Mouse (Mus musculus): Measurements from ENCODE around the gene Ncoa4. TPM values are rescaled to one million over a fixed set of nuclear protein-coding genes. Genes with fewer than 3 reads are reported as not detected.

The Ncoa4 gene
- polyA plus RNA-seq, 1 experiment from 2014 or later, result 67.2 TPM

DNA sequence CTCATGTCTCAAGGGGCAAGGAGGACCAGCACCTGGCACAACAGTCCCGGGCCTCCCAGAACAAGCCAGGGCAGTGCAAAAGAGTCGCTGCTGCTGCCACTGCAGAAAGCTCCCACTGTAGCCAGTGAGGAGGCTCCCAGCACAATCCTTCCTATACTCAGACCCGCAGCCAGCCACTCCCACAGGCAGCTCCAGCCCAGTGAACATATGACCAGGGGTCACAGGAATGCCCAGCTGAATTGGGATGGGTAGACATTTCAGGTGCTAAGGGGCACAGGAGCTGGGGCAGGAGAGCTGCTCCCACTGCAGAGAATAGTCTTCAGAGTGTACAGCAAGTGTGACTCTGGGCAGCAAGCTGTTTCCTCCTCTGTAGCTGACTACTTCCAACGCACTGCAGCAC lies 14.3 kb upstream of the Ncoa4 start:
- Histone ChIP-seq H3K36me3 (no peaks in the 10 kb centered on the region), H3K27me3 (ENCODE audit: low read depth, poor library complexity, severe bottlenecking) (no peaks in the 10 kb centered on the region), H3K9me3 (replicated peaks) (no peaks in the 10 kb centered on the region), H3K27ac (no peak overlapping the region), H3K4me1 (no peaks in the 10 kb centered on the region), H3K4me3 (no peak overlapping the region)
- 72% methylated on average over 4 of the region's 4 CpGs for WGBS
- DNase-seq (ENCODE audit: low spot score), result no peak

- no peak for DNase-seq (ENCODE audit: low spot score)
- Histone ChIP-seq H3K4me1 (no peaks in the 10 kb centered on the region), H3K27me3 (ENCODE audit: low read depth, poor library complexity, severe bottlenecking) (no peaks in the 10 kb centered on the region), H3K9me3 (replicated peaks) (no peaks in the 10 kb centered on the region), H3K27ac (no peak overlapping the region), H3K36me3 (no peaks in the 10 kb centered on the region), H3K4me3 (no peak overlapping the region)
- WGBS, result 72% methylated on average over 7 of the region's 7 CpGs
Measured at GRCm38 (mm10) chr14:32145809-32146511, 13.7 kb upstream of the Ncoa4 start.

DNA sequence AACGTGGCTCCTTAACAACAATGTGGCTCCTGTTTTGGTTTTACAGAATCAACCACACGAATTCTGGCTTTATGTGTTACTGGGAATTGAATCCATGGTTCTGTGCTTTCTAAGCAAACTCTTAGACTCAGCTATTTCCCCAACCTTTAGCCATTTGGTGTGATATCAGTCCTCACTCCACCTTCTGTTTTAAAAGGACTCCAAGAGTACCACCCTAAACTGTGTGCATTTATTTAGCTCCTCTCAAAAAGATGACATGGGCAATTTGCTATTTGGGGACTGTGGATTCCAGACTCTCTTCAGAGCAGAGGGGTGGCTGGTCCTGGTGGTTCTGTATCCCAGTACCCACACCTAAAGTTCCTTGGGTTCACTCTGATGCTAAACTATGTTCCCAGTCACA lies 13.1 kb upstream of the Ncoa4 start:
- H3K27ac ChIP-seq, result no peak overlapping the region
- 69% methylated on average over 2 of the region's 2 CpGs for WGBS

GRCm38 (mm10) chr14:32150872-32151271 lies 8.8 kb upstream of the Ncoa4 start:
- 93% methylated on average over 2 of the region's 2 CpGs for WGBS

More for the DNA sequence above, 13.1 kb upstream of the Ncoa4 start:
- H3K36me3 ChIP-seq, result no peaks in the 10 kb centered on the region
- no peaks in the 10 kb centered on the region for H3K9me3 ChIP-seq (replicated peaks)
- no peaks in the 10 kb centered on the region for H3K27me3 ChIP-seq (ENCODE audit: low read depth, poor library complexity, severe bottlenecking)
- no peak for DNase-seq (ENCODE audit: low spot score)
- no peaks in the 10 kb centered on the region for H3K4me1 ChIP-seq
- no peak overlapping the region for H3K4me3 ChIP-seq

GRCm38 (mm10) chr14:32152243-32152965 lies 7.3 kb upstream of the Ncoa4 start:
- Histone ChIP-seq H3K4me3 (no peak overlapping the region), H3K27ac (no peak overlapping the region), H3K36me3 (no peaks in the 10 kb centered on the region), H3K4me1 (no peaks in the 10 kb centered on the region), H3K27me3 (ENCODE audit: low read depth, poor library complexity, severe bottlenecking) (no peaks in the 10 kb centered on the region), H3K9me3 (replicated peaks) (no peaks in the 10 kb centered on the region)
- WGBS, result 93% methylated on average over 18 of the region's 18 CpGs
- no peak for DNase-seq (ENCODE audit: low spot score)

More at GRCm38 (mm10) chr14:32150872-32151271, 8.8 kb upstream of the Ncoa4 start:
- Histone ChIP-seq H3K4me1 (no peaks in the 10 kb centered on the region), H3K4me3 (no peak overlapping the region), H3K27ac (no peak overlapping the region), H3K27me3 (ENCODE audit: low read depth, poor library complexity, severe bottlenecking) (no peaks in the 10 kb centered on the region), H3K9me3 (replicated peaks) (no peaks in the 10 kb centered on the region), H3K36me3 (no peaks in the 10 kb centered on the region)
- no peak for DNase-seq (ENCODE audit: low spot score)

GRCm38 (mm10) chr14:32153156-32153555 lies 6.5 kb upstream of the Ncoa4 start:
- H3K27ac ChIP-seq, result no peak overlapping the region
- DNase-seq (ENCODE audit: low spot score), result no peak
- no peaks in the 10 kb centered on the region for H3K4me1 ChIP-seq
- H3K36me3 ChIP-seq, result no peaks in the 10 kb centered on the region
- 95% methylated on average over 2 of the region's 2 CpGs for WGBS
- no peak overlapping the region for H3K4me3 ChIP-seq
- H3K27me3 ChIP-seq (ENCODE audit: low read depth, poor library complexity, severe bottlenecking), result no peaks in the 10 kb centered on the region
- no peaks in the 10 kb centered on the region for H3K9me3 ChIP-seq (replicated peaks)

DNA sequence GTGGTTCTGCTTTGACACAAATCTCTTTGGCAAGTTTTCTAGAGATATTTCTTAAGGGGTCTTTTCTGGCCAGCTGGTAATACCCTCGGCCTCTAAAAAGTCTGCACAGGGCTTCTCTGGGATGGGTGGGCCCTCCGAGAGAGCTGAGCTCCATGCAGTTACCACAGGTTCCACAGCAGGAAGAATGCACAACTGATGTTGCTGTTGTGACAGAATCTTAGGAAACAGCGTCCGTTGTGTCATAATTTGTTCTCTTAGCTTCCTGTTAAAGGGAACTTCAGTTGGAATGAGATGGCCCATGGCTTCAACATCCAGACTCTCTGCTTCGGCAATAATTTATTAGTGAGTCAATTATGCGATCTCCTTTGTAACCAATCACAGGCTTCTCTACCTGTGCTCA lies 4.9 kb upstream of the Ncoa4 start:
- H3K4me3 ChIP-seq, result no peak overlapping the region
- no peaks in the 10 kb centered on the region for H3K27me3 ChIP-seq (ENCODE audit: low read depth, poor library complexity, severe bottlenecking)
- no peak for DNase-seq (ENCODE audit: low spot score)
- WGBS, result 92% methylated on average over 6 of the region's 6 CpGs
- no peaks in the 10 kb centered on the region for H3K9me3 ChIP-seq (replicated peaks)
- H3K27ac ChIP-seq, result no peak overlapping the region
- H3K4me1 ChIP-seq, result peaks cover 5% of the 10 kb centered on the region
- H3K36me3 ChIP-seq, result no peaks in the 10 kb centered on the region

DNA sequence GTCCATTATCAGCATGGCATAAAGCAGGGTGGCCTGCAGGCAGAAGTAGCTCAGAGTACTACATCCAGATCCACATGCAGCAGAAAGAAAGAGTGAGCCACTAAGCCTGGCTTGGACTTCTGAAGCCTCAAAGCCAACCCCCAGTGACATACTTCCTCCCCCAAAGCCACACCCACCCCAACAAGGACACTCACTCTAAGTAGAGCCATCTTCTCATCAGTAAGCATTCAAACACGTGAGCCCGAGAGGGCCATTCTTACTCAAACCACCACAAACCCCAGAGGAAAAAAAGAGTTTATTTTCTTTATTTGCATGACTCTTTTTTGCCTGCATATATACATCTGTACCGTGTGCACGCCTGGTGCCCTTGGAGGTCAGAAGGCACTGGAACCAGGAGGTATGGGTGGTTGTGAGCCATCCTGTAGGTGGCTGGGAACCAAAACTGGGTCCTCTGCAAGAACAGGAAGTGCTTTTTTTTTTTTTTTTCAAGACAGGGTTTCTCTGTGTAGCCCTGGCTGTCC lies 455 bp upstream of the Ncoa4 start:
- Histone ChIP-seq H3K36me3 (0 out of 2 replicates have a peak, but pooled peaks cover 3% of the 10 kb centered on the region), H3K27me3 (ENCODE audit: low read depth, poor library complexity, severe bottlenecking) (no peaks in the 10 kb centered on the region), H3K27ac (peak overlapping the region; percentile 89), H3K9me3 (replicated peaks) (no peaks in the 10 kb centered on the region), H3K4me3 (peak overlapping the region; percentile 81), H3K4me1 (peaks cover 16% of the 10 kb centered on the region)
- peak; percentile 37 for DNase-seq (ENCODE audit: low spot score)
- WGBS, result 38% methylated on average over 4 of the region's 4 CpGs

DNA sequence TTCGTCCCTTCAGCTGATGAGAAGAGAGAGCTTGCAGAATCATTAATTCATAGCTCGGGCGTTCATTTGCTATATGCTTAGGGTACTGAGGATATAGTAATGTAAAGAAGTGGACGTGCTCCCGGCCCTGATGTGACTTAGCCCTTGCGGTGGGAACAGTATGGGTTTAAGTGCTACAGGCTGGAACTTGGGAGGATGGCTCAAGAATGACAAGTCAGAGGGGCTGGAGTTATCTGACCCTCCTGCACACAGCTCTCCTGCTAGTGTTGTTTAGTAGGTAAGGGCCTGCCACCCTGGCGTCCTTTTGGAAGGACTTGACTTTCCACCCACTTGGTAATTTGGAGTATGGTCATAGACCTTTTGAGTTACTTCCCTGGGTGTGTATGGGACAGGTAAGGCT lies 898 bp downstream of the Ncoa4 start:
- no peak for DNase-seq (ENCODE audit: low spot score)
- H3K4me1 ChIP-seq, result peaks cover 26% of the 10 kb centered on the region
- 43% methylated on average over 7 of the region's 7 CpGs for WGBS
- H3K9me3 ChIP-seq (replicated peaks), result no peaks in the 10 kb centered on the region
- H3K36me3 ChIP-seq, result 0 out of 2 replicates have a peak, but pooled peaks cover 3% of the 10 kb centered on the region
- peak overlapping the region; percentile 89 for H3K27ac ChIP-seq
- peak overlapping the region; percentile 81 for H3K4me3 ChIP-seq
- H3K27me3 ChIP-seq (ENCODE audit: low read depth, poor library complexity, severe bottlenecking), result no peaks in the 10 kb centered on the region

GRCm38 (mm10) chr14:32161090-32161885 lies 1.6 kb downstream of the Ncoa4 start:
- 91% methylated on average over 12 of the region's 12 CpGs for WGBS
- no peak overlapping the region for H3K27ac ChIP-seq
- 0 out of 2 replicates have a peak, but pooled peaks cover 3% of the 10 kb centered on the region for H3K36me3 ChIP-seq
- peaks cover 28% of the 10 kb centered on the region for H3K4me1 ChIP-seq
- H3K4me3 ChIP-seq, result peak overlapping the region; percentile 81; the same call in 1 of the 2 replicates
- DNase-seq (ENCODE audit: low spot score), result no peak
- no peaks in the 10 kb centered on the region for H3K9me3 ChIP-seq (replicated peaks)
- H3K27me3 ChIP-seq (ENCODE audit: low read depth, poor library complexity, severe bottlenecking), result no peaks in the 10 kb centered on the region

DNA sequence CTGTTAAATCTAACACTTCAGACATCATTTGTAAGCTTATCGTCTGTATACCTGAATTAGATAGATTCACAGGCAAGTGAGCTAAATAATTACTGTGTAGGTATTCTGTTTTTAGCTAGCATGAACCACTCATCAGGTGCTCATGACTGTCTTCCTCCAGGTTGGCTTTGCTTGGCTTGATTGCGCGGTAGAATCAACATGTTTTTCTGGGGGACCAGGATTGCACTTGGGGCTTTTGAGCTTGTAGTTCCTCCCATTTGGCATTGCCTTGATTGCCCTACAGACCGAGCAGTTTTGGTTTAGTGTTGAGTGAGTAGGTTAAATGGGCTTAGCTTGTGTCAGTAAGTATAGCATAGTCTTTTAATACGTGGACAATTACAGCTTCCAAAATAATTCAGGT lies 2.6 kb downstream of the Ncoa4 start:
- Histone ChIP-seq H3K4me3 (no peak overlapping the region), H3K27me3 (ENCODE audit: low read depth, poor library complexity, severe bottlenecking) (no peaks in the 10 kb centered on the region), H3K4me1 (peaks cover 28% of the 10 kb centered on the region), H3K27ac (no peak overlapping the region), H3K36me3 (0 out of 2 replicates have a peak, but pooled peaks cover 3% of the 10 kb centered on the region), H3K9me3 (replicated peaks) (no peaks in the 10 kb centered on the region)
- no peak for DNase-seq (ENCODE audit: low spot score)
- 89% methylated on average over 5 of the region's 5 CpGs for WGBS

GRCm38 (mm10) chr14:32163203-32163888 lies 3.7 kb downstream of the Ncoa4 start:
- Histone ChIP-seq H3K27me3 (ENCODE audit: low read depth, poor library complexity, severe bottlenecking) (no peaks in the 10 kb centered on the region), H3K9me3 (replicated peaks) (no peaks in the 10 kb centered on the region), H3K36me3 (0 out of 2 replicates have a peak, but pooled peaks cover 3% of the 10 kb centered on the region), H3K27ac (no peak overlapping the region), H3K4me3 (no peak overlapping the region), H3K4me1 (peaks cover 28% of the 10 kb centered on the region)
- no peak for DNase-seq (ENCODE audit: low spot score)
- 92% methylated on average over 11 of the region's 11 CpGs for WGBS

Measured in limb, embryonic 10.5 days (tissue).